Mouse (Mus musculus): Measurements from ENCODE around the gene Nt5c2.

GRCm38 (mm10) chr19:47018330-47018729 is 3.4 kb upstream of the Nt5c2 start:
- TF ChIP-seq CTCF (IDR thresholded peaks at IDR 0.05; ENCODE audit: low read depth, low read length): no peak
- no peak for TF ChIP-seq POLR2AphosphoS5 (IDR thresholded peaks at IDR 0.05; ENCODE audit: insufficient replicate concordance, low read depth, low read length)
- no peak for TF ChIP-seq TAL1 (conservative IDR thresholded peaks at IDR 0.05; ENCODE audit: low read depth, low read length)
- no peak for TF ChIP-seq GATA1 (IDR thresholded peaks at IDR 0.05; ENCODE audit: borderline replicate concordance, low read length)
